Mouse (Mus musculus) forelimb bud, embryonic 11.5 days (tissue): Measurements from ENCODE around the gene Tpx2.

Source experiments
- DNase-seq: peaks from one replicate; pipeline ENCODE4 v3.0.0-alpha.2; 2012; ENCODE audit warnings: low read depth, low spot score

The Tpx2 gene

DNA sequence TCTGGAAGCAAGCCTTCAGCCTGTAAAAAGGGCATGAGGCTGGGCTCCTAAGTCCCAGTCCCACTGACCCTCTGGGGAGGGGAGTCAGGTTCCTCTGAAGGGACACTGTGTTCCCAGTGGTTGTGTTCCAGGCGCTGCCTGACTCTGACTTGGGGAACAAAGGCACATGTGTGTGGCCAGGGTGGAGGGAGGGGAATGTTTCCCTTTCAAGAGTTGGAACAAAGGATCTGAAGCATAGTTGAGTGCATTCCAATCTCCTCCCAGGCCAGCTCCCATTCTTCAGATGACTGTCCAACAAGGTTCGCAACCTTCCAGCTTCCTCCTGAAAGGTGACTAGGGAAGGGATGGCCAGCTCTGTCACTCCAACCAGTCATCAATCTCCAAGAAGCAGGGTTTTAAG, 27.4 kb upstream of the Tpx2 start:
- peak; percentile 60 for DNase-seq

DNA sequence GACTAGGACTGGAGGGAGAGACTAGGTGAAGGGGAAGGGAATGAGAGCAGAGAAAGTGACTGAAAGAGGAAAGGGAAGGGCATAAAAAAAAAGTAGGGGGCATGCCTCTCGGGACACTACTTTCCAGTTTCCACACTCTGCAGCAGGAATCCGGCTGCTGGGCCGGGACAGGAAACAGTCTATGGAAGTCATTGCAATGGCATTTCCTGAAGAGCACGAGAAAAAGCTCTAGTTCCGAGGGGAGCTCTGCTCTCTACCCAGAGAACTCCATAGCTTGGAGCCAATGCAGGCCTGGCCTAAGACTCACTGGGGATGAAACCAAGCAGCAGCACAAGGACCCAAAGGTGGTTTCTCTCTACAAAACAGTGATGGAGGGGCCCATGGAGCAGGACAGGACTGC, 26.7 kb upstream of the Tpx2 start:
- DNase-seq = peak; percentile 29

DNA sequence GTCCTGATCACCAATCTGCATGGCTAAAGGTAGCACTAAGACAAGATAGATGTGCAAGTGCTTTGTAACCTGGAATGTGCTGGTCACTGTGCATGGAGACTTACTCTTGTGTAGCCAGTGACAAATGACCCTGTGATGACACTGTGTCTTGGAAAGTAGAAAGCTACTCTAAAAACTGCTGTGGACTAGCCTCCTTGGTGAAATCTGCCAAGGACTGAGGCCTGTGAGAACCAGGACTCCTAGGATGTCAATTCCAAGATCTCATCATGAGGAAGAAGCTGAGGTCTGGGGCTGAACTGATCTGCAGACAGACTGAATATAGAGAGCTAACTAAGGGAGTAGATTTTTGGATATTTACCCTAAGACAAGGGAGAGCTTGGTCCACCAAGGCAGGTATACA, 26.2 kb upstream of the Tpx2 start:
- no peak for DNase-seq

DNA sequence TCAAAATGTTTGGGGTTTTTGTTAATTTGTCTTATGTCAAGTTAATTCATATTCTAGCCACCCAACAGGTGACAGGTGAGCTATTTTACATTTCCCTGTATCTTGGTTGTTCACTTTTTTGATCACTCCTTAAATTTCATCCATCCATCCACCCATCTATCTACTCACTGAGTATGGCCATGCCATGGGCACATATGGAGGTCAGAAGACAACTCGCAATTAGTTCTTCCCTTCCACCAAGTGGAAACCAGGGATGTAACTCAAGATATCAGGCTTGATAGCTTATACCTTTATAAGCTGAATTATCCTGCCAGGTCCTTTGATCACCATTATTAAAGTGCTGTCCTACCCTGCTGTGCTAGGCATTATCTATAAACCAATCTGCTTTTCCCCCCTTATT, 24.0 kb upstream of the Tpx2 start:
- DNase-seq = no peak

DNA sequence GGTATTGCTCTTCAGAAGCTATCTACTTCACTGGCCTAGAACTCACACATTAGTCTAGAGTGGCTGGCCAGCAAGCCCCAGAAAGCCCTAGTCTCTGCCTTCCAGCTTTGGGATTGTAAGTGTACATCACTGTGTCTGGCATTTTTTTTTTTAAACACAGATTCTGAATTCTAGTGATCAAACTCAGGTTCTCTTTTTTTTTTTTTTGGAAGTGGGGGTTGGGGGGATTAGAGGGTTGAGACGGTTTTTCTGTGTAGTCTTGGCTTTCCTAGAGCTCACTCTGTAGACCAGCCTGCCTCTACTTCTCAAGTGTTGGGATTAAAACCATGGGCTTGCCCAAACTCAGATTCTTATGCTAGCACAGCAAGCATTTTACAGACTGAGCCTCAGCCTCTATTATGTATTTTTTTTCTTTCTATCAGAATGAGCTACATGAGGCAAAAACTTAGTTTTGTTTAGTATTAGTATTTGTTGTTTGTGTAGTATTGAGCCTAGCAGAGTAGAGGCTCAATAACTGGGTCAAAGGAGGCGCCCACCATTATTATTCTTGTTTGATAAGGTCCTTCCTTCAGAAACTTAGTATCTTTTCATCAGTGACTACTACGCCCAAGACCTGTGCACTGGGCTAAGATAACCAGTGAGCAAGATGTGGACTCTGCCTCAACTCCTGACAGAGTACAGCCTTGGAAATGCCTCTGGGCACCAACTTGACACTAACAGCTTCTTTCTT, 23.2 kb upstream of the Tpx2 start:
- DNase-seq = no peak

DNA sequence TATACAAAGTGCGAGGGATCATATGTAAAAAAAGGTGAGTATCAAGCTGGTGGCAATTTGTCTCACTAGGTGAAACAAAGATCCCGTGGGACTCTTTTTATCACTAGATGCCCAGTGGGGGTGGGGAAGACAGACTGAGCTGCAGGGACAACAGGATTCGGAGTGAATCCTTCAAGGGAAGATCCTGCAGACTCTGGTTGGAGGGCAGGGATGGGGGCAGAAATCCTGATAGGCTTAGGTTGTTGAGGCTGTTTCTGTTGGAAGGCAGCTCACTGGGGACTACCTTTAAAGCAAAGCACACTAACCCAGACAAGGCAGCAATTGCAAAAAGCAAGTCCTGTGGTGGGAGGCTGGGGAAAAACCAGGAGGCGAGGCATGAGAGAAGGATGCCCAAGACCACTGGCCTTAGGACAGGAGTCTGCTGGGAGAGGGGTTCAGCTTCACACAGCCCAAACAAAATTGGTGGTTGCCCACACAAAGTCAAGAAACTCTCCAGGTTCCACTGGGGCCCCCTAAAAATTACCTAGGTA, 22.5 kb upstream of the Tpx2 start:
- DNase-seq = no peak

DNA sequence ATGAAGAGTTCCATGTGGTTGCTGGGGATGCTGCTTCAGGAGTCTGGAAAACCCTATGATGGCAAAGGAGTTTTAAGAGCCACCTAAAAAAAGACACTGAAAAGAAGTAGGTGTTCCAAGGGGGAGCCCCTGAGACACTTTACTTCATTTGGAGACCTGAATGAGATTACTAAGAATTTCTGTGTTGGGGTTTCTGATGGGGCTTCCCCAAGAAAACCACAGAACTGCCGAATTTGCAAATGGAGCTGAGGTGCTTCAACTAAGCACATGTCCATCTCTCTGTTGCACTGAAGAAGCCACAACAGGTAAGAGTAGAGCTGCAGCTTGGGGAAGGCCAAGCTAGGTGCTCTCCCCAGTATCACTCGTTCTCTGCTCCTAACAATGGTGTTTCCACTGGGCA, 22.1 kb upstream of the Tpx2 start:
- no peak for DNase-seq

DNA sequence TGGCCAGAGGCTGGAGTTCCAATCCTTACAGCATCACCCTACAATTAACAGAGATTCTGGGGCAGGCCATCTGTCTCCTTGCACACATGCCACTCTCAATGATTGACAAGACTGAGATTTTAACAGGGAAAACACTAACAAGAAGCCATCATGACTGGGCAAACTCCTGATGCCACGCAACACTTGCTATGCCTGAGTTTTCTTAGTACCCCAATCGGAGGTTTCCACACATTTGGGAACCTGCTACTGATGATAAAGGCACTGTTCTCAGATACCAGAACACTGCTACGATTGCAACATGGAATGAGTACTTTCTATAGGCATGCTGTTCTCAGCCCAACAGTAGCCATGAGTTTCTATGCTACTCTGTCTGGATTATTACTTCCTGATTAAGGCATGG, 21.3 kb upstream of the Tpx2 start:
- no peak for DNase-seq

DNA sequence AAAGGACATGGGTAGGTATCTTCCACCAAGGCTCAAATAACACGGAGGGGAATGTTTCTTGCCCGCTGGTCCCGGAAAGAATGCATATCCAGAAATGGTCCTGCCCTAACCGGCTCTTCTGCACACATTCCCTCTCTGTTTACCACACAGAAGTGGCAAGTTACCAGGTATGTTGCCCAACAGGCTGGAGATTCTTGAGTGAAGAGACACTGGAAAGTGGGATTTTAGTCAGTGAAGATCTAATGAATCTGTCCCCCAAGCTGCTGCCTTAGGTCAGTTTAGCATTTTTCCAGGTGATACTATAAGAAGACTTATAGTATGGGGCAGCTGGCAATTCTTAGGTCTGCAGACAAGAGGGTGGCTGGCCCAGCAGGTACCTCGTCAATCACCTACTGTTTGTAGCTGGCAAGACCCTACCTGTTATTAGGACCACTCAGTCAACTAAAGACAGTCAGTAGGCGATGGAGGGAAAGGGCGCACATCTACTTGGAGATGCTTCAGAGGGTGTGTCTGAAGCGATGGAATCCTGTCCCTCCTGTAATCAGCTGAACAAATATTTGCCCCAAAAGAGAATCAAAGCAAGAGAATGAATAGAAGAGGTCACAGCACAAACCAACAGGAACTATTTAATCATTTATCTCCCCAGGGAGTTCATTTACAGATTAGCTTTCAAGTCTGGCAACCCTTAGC, 20.3 kb upstream of the Tpx2 start:
- DNase-seq = no peak

DNA sequence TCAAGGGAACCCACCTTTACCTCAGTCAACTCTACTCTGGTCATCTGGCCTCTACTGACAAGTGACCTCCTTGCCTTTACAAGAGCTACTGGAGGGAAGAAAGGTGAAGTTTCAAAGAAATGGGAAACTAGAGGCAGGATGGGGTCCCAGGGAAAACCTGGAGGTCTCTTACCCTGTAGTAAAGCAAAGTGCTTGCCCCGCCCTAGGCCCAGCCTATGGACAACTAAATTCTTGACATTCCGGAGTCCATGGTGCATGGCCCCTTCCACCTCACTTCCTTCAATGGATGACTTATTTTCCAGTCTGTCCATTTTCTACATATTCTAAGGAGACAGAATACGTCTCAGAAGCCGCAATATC, 19.8 kb upstream of the Tpx2 start:
- DNase-seq = no peak

DNA sequence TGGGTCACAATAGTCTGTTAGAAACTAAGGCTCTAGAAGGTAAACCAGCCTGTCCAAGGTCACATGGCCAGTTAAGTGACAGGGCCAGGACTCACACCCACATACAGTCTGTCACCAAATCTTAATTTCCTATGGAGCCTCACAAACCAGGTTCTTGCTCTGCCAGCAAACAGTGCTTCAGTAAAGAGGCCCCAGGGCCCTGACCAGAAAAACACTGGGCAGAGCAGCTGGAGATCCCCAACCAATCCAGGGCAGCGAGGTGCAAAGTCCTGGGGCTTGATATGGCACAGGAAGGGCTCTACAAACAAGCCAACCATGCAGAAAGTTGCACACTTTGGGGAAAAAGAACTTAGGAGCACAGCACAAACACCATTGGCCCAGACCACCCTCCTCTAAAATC, 19.2 kb upstream of the Tpx2 start:
- no peak for DNase-seq

DNA sequence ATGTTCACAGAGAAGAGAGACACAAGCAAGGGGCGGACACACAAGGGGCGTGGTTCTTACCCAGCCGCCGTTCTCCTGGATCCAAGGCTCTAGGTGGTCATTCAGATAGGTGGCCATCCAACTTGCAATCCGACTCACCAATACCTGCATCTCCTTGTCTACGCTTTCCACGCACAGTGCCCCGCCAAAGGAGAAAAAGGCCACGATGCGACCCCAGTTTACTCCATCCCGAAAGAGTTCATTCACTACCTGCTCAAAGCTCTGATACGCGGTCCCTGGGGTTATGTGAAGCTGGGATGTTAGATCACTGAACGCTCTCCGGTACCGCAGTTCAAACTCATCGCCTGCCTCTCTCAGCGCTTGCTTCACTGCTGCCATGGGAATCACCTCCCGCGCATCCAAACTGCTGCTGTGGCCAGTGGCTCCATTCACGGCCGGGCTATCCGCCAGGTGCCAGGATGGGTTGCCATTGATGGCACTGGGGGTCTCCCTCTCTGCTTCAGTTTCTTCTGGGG, 18.3 kb upstream of the Tpx2 start:
- DNase-seq = no peak

DNA sequence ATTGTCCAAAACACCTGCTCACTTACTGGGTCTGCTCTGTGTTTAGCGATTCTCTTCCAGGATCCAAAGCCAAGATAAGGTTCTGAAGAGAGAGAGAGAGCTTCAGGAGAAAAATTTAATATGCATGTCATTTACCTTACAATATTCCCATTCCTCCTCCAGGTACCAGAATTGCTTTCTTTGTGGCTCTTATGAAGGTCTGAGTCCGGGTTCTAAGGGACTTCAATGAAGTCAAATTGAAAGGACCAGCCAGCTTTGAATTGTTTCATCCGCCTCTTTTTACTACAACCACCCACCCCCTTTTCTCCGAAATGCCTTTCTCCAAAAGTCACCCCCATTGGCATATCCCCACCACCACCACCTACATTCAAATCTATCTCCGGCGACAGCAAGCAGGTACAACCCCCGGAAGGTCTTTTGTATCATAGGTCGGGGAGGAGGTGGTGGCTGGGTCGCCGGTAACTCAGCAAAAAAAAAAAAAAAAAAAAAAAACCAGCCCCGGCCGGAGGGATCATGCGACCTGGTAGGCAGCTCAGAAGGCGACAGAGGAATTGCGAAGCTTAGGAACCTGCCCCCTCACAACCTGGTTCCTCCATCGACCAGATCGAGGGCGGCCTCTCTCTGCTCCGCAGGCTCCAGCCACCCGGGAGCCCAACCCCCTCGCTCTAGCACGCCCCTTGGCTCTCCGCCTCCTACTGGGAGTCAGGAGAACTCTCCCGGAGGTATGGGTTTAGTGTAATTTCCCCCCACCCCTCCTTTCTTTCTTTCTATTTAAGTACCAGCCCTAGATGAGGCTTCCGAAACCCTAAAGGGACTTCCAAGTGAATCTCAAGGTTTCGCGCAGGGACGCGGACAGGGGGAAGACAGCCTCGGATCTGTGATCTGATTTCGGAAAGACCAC, 17.5 kb upstream of the Tpx2 start:
- DNase-seq = peak; percentile 88

DNA sequence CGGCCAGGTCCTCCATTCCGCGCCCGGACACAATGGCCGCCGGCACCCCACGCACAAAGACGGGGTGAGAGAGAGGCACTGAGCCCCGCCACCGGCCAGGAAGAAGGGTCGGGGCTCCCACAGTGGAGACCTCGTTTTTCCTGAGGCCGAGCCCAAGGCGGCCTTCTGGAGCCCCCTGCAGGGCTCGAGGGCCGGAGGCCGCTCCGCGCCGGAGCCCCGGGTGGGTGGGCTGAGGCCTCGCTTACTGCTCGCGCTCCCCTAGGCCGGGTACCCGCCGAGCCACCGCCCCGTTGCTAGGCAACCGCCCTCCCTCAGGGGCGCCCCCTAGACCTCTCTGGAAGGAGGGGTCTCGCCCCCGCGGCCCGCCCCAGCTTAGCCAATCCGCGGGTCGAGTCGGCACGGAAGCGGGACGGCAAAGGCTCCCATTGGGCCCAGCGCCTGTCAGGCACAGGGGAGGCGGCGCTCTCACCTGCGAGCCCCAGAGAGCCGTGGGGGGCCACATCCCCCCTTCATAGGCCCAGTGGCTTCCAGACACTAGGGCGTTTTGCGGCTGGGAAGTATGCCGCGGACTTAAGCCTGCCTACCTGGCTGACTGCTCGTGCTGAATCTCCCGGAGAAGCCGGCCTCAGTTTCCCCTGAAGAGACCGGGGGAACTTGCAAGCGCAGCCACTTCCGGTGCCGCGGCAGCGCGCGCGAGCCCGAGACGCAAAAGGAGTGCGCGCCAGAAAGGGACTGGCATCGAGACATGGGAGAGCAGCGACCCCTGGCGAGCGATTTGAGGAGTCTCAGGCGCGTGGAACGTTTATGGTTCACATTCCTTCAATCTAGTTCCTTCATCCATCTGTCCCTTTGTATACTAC, 16.5 kb upstream of the Tpx2 start, which contains the start of gene Bcl2l1:
Gene Bcl2l1 (minus strand): TSS at position 710 of the 860 bp plus-strand sequence.
- DNase-seq = peak; percentile 97

DNA sequence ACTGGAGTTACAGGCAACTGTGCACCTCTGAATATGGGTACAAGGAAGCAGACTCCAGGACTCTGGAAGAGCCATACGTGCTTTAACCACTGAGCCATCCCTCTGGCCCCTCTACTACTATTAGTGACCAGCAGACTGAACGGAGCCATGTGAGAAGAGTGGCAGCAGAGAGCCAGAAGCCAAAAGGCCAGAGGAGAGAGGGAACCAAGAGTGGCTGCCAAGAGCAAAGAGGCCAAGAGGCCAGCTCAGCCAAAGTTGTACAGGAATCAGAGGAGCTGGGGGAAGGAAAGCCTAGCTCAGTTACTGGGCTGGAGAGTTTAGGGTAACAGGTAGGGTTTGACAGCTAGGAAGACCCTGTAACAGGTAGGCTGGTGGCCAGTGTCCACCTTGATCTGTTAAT, 8.5 kb upstream of the Tpx2 start:
- no peak for DNase-seq

DNA sequence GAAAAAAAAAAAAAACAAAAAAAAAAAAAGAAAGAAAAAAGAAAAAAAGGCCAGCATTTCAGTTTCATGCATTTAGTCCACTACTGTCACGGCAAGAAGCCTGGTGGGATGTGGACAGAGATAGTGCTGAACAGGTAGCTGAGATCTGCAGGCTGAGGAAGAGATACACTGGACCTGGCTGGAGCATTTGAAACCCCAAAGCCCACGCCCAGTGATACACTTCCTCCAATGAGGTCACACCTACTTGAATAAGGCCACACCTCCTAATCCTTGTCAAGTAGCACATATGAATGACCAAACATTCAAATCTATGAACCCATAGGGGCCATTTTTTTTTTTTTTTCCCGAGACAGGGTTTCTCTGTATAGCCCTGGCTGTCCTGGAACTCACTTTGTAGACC, 5.0 kb upstream of the Tpx2 start:
- no peak for DNase-seq

DNA sequence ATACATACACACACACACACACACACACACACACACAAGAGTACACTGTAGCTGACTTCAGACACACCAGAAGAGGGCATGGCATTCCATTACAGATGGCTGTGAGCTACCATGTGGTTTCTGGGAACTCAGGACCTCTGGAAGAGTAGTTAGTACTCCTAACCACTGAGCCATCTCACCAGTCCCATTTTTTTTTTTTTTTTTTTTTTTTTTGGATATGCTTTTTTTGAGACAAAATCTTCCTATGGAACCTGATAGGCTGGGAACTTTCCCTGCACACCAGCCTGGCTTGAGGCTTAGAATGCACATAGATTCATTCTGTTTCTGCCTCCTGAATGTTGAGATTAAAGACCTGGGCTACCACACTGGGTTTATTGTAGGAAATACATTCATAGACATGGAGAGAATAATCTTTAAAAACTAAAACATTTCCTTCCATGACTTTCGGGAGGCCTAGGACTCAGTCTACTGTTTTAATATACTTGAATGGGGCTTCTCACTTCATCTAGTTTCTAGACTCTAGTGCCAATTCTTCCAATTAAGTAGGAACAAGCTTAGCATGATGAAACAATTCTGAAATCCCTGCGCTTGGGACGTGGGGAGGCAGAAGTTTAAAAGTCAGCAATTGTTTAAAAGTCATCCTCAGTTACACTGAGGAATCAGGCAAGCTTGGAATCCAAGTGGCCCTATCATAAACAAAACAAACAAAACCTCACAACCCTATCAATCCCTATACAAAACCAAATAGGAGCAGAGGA, 528 bp upstream of the Tpx2 start:
- no peak for DNase-seq

DNA sequence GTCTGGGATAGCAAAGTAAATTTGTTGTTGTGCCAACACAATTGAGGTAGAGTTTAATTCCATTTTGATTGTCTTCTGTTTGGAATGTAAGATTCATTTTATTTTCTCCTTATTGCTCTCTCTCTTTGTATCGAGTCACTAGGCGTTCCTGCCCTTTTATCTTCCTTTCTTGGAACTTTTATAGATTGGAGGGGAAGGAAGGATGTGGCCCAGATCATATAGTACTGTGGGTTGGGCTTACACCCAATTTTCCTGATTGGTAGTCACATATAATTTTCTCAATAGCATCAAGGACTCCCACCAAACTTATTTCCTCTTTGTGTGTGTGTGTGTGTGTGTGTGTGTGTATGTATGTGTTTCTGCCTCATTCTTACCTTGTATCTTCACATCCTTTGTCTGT, 702 bp downstream of the Tpx2 start:
- DNase-seq = no peak

DNA sequence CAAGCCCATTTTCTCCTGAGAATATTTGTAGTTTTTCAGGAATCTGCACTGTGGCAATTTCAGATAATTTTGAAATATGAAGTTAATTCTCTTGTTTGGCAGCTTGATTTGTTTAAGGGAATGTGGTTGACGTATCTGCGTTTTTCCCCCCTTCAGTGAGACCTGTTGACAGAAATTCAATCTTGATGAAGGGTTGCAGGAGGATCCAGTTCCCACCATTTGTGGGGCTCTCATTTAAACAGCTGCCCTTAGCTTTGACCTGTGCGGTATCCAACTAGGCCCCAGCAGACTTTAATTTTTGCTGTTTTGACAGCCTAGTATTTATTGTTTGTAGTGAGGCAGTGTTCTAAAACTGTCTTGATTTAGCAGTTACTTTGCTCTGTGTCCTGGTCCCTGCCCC, 11.7 kb downstream of the Tpx2 start:
- DNase-seq = peak; percentile 14

DNA sequence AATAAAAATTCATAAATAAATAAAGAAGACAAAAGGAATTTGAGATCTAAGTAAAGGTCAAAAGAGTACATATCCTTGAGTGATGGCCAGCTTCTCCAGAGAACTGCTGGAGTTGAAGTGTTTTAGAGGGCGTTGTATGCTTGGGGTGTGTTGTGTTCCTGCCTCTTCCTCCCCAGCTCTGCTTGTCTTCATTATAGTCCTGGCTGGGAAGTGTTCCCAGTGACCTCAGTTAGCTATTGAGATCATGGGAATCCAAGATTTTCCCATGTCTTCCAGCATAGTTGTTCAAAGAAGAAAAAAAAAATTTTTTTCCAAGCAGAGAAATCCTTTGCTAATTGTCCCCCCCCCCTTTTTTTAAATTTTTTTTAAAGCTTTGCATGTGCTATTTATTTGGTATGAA, 14.1 kb downstream of the Tpx2 start:
- no peak for DNase-seq
